Mouse (Mus musculus): ENCODE data around the gene Mansc4. TPM values are rescaled to one million over a fixed set of nuclear protein-coding genes. Genes with fewer than 3 reads are reported as not detected.

Gene Mansc4
- total RNA-seq (2023), result not detected

DNA sequence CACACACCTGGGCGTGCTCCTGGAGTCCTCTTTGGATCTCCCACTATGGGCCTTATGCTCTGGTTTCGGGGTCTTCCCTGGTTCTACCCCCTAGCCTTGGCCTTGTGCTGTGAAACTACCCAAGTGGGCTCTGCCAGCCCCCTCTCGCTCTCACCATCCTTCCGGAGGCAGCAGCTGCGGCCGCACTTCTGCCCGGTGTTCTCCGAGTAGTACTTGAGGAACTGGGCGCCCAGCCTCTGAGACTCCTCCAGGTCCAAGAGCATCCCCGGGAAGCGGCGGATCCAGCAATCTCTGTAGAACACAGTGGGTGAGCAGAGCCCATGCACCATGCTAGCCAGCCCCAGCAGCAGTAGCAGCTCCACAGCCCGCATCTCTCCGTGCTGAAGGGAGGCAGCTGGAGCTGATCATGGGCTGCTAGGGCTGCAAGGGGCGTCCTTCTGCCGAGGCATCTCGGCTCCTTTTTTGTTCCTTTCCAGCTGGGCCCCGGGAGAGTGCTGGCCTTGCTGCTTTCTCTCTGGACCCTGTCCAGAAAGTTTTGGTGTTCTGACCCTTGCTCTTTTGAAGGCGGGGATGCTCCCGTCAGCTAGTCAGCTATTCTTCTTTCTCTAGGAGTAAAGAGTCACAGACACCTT is at the start of gene Mansc4:
Gene Mansc4 (minus strand): TSS at position 439 of the 632 bp plus-strand sequence.

DNA sequence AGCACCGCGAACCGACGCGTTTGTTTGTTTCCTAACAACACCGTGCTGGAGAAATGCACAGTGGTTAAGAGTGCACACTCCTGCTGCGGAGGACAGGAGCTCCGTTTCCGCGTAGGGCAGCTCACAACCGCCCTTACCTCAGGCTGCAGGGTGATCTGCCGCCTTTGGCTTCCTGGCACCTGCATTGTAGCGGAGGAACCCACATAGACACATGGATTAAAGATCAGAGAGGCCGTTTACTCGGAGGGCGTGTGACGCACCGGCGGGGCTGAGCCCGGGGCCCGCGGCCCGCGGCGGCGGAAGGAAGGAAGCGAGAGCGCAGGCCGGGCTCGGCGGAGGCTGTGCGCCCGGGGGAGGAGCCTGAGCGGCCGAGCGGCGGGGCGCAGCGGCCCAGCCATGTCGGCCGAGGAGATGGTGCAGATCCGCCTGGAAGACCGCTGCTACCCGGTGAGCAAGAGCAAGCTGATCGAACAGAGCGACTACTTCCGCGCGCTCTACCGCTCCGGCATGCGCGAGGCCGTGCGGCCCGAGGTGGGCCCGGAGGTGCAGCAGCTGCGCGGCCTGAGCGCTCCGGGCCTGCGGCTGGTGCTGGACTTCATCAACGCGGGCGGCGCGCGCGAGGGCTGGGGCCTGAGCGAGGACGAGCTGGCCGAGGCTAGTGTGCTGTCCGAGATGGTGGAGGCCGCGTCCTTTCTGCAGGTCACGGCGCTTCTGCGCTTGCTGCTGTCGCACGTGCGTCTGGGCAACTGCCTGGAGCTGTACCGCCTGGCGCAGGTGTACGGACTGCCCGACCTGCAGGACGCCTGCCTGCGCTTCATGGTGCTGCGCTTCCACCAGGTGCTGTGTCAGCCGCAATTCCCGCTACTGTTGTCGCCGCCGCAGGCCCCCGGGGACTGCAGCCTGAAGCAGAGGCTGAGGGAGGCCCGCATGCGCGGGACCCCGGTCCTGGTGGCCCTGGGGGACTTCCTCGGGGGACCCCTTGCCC is 4.6 kb upstream of the Mansc4 start, which contains the start of gene Klhl42:
Gene Klhl42 (plus strand): TSS at position 244 of the 985 bp plus-strand sequence.

DNA sequence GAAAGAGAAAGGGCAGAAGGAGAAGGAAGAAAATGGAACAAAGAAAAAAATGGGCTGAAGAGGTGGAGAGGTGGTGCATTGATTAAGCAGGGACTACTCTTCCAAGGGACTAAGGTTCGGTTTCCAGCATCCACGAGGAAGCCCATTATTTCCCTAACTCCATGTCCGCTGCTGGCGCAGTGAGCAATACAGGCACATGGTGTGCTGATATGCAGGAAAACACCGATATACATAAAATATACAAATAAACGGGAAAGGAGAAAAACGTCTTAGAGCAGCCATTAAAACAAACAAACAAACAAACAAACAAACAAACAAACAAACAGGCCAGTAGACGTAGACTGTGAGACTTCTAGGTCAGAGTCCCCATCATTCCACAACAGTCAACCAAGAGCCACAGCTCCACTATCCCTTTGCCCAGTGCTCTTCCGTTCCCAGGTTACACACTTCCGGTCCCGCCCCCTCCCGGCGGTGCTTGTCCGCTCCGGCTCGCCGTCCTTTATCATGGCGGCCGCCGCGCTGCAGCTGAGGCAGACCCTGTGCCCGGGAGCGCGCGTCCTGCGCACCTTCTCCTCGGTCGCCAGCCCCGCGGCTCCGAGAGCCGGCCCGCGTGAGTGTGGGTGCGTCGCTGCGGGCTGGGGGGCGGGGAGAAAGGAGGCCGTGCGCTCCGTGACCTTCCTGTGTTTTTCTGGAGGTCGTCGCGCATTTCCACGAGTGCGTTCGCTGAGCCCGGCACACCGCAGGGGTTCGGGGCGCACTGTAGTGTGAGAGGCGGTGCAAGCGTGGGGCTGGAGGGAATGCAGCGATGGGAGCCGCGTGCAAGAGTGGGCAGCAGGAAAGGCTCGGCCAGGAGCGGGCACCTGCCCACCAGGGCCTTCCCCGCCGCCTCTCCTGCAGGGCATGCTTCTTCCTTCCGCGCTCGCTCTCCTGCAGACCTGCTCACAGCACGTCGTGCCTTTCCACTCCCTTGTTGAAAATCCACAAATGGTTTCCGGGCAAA is 44.2 kb downstream of the Mansc4 start, which contains the start of gene Mrps35:
Gene Mrps35 (plus strand): TSS at position 474 of the 1,000 bp plus-strand sequence.

DNA sequence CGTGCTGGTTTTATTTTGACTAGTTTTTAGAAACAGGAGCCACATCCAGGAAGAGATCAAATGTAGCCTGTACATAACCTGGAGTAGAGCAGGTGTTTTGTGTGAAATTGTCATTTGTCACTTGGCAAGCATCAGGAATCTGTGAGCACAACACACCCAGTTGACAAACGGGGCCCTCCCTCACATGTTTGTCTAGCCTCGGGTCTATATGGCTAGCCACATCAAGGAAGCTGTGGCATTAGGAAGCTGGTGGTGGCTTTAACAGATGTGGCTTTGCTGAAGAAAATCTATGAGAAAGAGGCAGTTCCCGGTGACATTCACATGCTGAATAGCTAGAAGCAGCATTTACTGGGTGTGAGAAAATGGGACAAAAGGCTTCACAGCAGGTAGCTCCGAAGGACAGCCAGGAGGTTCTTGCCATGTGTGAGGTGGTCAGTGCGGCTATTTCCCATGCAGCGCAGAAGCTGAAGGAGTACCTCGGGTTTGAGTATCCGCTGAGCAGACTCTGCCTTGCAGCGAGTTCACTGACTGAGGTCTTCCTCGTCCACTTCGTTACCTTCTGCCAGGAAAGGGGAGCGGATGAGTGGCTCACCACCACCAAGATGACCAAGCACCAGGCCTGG is 54.4 kb downstream of the Mansc4 start, which contains the start of gene Rep15:
Gene Rep15 (plus strand): TSS at position 282 of the 623 bp plus-strand sequence.

Other genes starting within 250 kb of the Mansc4 start
- gene Smco2, start 236.9 kb downstream of the Mansc4 start, total RNA-seq (2023), result not detected
- gene Ppfibp1, start 198.5 kb downstream of the Mansc4 start, total RNA-seq (2023), result 12.6 TPM
- gene 1700034J05Rik, start 132.6 kb downstream of the Mansc4 start, total RNA-seq (2023), result not detected
- gene Rep15, start 54.4 kb downstream of the Mansc4 start, total RNA-seq (2023), result 0.47 TPM
- 48.6 TPM for gene Mrps35, start 44.3 kb downstream of the Mansc4 start, total RNA-seq (2023)
- gene Klhl42, start 4.3 kb upstream of the Mansc4 start, total RNA-seq (2023), result 9.9 TPM
- not detected for gene Pthlh, start 177.2 kb upstream of the Mansc4 start, total RNA-seq (2023)

Data from CD4-positive naive resting alpha-beta T cell, adult 57 days (primary cell).